Mouse (Mus musculus) brain, embryonic 14.5 days (tissue): ENCODE data around the gene Mier2.

Experiments
- CTCF ChIP-seq: fragments of 200-500 bp; IDR thresholded peaks from 2 replicates; pipeline ENCODE4 v1.5.1; 2012; ENCODE audit warnings: inconsistent platforms, mild to moderate bottlenecking, moderate library complexity, borderline replicate concordance; ENCODE audit not compliant: insufficient read depth, insufficient read length; ENCODE audit errors: extremely low read depth
- POLR2A ChIP-seq: fragments of 200-500 bp; IDR thresholded peaks from 2 replicates; pipeline ENCODE4 v1.6.1; 2012; ENCODE audit warnings: mild to moderate bottlenecking, inconsistent platforms, borderline replicate concordance; ENCODE audit not compliant: poor library complexity, insufficient read depth, insufficient read length, severe bottlenecking; ENCODE audit errors: extremely low read depth

DNA sequence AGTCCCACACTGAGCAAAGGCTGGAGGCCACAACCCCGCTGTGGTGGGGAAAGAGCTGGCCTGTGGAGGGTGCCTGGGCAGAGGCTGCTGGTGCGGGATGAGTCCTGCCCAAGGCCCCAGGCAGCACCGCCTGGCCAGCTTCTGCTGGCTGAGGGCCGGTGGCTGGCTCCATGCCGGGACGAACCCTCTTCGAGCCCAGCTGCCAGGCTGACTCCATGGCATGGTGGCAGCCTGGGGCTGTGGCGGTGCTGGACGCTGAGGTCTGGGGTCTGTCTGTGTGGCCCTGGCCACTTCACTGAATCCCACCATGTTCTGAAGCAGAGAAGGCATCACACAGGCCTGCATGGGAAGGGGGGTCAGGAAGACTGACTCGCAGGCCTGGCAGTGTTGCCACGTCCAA is 14.3 kb downstream of the Mier2 start:
- TF ChIP-seq POLR2A, result no peak
- TF ChIP-seq CTCF, result no peak
